Mouse (Mus musculus): Measurements from ENCODE around the gene Gng5. TPM values are rescaled to one million over a fixed set of nuclear protein-coding genes. Genes with fewer than 3 reads are reported as not detected.

Gng5 gene
- total RNA-seq, 2 experiments from 2014 or later: 49.6 to 51.3 TPM

DNA sequence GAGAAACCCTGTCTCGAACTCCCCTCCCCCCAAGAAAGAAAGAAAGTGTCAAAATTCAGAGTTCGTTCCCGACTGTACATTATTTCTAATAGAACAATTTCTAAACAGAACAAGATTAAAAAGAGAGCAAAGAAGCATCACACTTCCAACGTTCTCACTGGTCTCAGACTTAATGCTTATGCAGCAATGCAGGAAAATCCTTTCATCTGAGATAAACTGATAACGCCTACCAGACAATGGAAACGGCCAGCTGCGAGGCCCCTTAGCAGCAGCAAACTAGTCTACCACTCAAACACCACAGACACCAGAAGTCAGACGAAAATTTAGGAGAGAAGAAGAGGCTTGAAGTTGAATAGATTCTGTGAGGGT is 22.0 kb downstream of the Gng5 start:
- intact Hi-C loops (cut with DNase I): loop anchor here (5.0 kb wide), 1 partner anchor 261 kb away; no protein-coding TSS in a partner anchor
- no peak for DNase-seq (ENCODE audit: extremely low spot score in 1 of 2, low spot score in 2 of 2)

- DNase-seq (ENCODE audit: extremely low spot score in 1 of 2, low spot score in 2 of 2): no peak
- intact Hi-C loops (cut with DNase I): no loop called here
These were observed 28.7 kb downstream of the Gng5 start for GRCm38 (mm10) chr3:146528335-146528734.

- DNase-seq (ENCODE audit: extremely low spot score in 1 of 2, low spot score in 2 of 2): no peak
- intact Hi-C loops (cut with DNase I): no loop called here
These were observed 35.4 kb downstream of the Gng5 start for GRCm38 (mm10) chr3:146534986-146535385.

DNA sequence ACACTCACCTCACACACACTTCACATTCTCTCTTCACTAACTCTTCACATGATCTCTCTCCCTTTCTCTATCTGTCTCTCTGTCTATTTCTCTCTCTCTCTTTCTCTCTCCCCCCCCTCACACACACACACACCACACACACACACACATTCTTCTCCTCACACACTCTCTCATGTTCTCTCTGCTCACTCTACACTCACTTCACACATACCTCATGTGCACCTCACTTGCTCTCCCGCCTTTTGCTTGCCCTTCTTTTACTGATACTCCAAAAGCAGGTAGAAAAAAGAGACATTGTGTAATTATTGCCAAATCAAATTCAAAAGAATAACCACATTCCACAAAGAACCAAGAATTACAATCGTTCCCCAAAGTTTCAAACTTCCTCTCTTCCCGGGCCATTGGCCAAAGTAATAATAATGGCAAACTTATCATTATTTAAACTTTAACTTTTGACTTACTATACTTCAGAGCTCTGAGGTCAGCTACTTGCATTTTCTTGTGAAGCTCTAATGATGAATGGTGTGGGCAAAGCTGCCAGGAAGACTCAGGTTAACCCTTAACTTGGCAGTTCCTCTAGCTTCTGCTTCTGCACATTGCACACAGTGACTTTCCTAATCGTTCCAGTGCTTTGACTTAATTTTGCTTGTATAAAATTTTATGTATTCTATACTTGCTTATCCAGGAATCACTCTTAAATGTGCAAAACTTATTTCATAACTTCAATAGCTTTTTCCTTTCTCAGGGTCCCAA is 41.1 kb downstream of the Gng5 start:
- no peak for DNase-seq (ENCODE audit: extremely low spot score in 1 of 2, low spot score in 2 of 2)
- intact Hi-C loops (cut with DNase I): no loop called here

DNA sequence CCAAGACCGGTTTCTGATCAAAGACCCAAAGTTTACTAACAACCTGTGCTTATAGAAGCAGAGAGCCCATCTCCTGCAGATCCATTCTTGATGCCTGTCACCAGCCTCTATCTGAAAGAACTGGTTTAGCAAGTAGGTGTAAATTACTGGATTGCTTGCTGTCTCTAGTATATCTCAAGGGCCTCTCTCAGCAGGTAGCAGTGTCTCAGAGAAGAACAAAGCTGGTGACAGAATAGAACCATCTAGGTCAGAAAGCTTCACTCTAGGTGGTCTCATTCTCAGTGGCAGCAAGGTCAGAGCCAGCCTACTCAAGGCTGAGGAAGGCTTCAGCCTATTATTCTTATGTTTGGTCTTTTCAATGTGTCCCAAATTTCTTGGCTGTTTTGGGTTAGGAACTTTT is 44.0 kb downstream of the Gng5 start:
- intact Hi-C loops (cut with DNase I): no loop called here

DNA sequence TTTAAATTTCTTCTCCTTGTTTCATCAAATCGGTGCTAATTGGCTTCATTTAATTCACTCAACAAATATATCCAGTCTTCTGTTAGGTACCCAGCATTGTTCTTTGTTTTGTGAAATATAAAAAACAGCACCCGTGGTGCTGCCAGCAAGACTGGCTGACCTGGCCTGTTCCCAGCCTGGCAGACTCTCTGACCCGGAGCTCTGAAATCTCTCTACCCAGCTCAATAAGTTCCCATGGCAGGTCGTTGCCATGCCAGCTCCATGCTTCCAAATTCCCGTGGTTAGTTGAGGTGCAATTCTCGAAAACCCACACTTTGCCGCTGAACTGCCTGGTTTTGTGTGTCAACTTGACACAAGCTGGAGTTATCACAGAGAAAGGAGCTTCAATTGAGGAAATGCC is 55.2 kb downstream of the Gng5 start:
- intact Hi-C loops (cut with DNase I): no loop called here
- DNase-seq (ENCODE audit: extremely low spot score in 1 of 2, low spot score in 2 of 2): no peak

More for the DNA sequence above, 44.0 kb downstream of the Gng5 start:
- DNase-seq (ENCODE audit: extremely low spot score in 1 of 2, low spot score in 2 of 2): no peak

Other genes starting within 250 kb of the Gng5 start
- gene Ssx2ip, start 95.2 kb upstream of the Gng5 start, total RNA-seq (2021): 100 to 1,000 TPM; 136 to 158 TPM
- gene Ctbs, start 50.0 kb upstream of the Gng5 start, total RNA-seq (2021): 1 to 10 TPM; 6.4 to 6.8 TPM
- gene Spata1, start 54 bp upstream of the Gng5 start, total RNA-seq (2021): 1 to 10 TPM; 4.6 to 9.0 TPM
- 10 to 100 TPM; 14.6 to 15.3 TPM for gene Rpf1, start 21.6 kb downstream of the Gng5 start, total RNA-seq (2021)
- gene Uox, start 70.6 kb downstream of the Gng5 start, total RNA-seq (2021): under 1 TPM; 0.58 to 0.99 TPM
- not detected for gene Dnase2b, start 115.8 kb downstream of the Gng5 start, total RNA-seq (2021)
- not detected for gene 4930503B20Rik, start 151.5 kb downstream of the Gng5 start, total RNA-seq (2021)
- gene Samd13, start 185.8 kb downstream of the Gng5 start, total RNA-seq (2021): 1 to 10 TPM in 1 of 2 experiments, under 1 TPM in 1; 0.43 to 1.3 TPM